Mouse (Mus musculus) layer of hippocampus, postnatal 10 days (tissue): ENCODE measurements at regions not wholly inside any gene's neighbourhood (a gene's known extent, or its start where the extent isn't known, plus 50 kb on each side); places are given as distances from the start of the nearest gene placed in this dataset.

Experiments
- DNase-seq, 2 experiments: peaks; one replicate each; pipeline ENCODE4 v3.0.0; 2021; ENCODE audit warnings: low spot score in 2 of 2

DNA sequence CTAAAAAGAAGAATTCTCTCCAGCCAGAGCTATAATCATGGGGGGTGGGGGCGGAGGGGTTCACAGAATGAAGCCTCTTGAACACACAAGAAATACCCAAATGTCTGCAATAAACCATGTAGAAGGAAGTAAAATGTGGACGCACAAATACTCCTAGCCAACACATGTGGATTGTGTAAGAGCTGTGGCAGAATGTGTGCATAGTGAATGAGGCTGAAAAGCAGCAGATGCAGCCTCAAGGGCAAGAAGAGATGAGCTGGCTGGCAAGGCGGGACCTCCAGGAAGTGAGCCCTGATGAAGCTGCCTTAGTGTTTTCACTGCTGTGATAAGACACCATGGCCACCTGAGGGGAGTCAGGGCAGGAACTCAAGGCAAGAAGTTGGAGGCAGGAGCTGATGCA lies 53.3 kb upstream of the Arhgap28 start:
- no peak for DNase-seq

DNA sequence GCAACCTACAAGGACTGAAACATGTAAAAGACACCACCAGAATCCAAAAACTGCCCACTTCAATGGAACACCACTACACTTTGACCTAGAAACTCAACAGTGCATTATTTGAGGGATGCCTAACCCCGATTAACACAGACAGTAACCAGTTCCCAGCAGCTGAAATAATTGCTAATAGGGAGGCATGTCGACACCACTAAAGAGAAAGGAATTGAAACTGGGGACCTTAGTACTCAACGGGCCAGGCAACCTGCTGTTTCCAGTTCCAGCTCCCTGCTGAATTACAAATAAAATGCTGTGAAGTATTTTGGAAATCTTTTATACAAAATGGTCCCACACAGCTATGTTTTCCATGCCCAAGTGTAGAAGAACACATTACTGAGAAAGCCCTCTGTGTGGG lies 56.5 kb upstream of the Arhgap28 start:
- no peak for DNase-seq

DNA sequence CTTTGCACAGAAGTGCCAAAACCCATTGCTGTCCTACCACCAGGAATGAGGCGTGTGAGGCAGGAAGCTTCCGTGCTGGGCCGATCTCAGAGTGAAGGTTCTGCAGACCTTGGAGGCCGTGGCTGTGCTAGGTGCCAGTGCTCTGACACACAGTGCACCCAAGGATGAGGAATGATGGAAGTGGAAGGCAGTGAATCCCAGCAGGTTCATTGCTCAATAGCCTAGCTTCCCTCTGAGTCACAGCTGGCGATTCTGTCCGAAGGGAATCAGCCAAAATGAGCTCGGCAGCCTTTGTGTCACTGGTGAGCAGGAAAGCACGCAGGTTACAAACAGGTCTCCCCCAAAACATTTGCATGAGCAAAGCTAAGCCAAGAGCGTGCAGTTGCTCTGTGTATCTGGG lies 61.8 kb upstream of the Arhgap28 start:
- no peak for DNase-seq

DNA sequence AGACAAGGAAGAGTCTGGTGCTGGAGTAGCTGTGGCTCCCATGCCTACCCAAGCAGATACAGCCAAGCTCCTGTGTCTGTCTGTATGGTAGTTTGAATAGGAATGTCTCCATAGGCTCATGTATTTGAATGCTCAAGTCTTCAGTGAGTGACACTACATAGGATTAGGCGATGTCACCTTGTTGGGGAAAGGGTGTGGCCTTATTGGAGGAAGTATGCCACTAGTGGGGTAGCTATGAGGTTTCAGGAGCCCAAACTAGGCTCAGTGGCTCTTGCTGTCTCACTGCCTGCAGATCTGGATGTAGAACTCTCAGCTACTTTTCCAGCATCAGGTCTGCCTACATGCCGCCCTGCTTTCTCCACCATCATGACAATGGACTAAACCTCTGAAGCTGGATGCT lies 62.3 kb upstream of the Arhgap28 start:
- no peak for DNase-seq

DNA sequence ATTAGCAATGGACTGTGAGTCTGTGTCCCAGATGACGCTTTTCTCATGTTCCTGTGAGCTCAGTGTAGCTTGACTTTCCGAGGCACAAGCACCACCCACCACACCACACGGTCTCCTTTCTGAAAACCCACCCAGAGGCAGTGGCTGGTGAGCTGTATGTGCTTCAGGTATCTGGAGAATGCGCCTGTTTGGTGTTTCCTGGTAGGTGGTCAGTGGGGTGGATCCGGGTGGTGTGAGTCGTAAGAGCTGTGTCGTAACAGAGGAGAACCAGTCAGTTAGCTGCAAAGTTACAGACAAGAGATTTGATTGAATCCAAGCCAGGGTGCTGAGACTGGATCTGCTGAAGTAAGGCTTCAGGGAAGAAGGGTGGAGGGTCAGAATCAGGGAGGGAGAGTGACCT lies 65.1 kb upstream of the Arhgap28 start:
- no peak for DNase-seq

DNA sequence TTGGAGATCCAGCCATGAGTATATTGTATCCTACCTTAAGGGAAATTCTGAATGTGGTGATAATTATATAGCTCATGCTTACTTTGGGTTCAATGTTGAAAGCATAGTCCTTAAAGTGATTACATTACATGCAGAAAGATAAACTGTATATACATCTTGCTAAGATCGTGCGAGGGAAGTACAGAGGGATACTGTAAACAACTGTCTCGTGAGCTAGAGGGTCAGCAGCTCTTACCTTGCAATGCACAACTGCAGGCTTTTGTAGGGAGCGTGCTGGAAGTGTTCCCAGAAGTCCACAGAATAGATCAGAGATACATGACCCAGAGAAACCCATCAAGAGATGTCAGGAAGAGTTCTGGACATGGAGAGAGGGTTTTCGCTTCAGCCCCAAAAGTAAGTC lies 65.6 kb upstream of the Arhgap28 start:
- no peak for DNase-seq

DNA sequence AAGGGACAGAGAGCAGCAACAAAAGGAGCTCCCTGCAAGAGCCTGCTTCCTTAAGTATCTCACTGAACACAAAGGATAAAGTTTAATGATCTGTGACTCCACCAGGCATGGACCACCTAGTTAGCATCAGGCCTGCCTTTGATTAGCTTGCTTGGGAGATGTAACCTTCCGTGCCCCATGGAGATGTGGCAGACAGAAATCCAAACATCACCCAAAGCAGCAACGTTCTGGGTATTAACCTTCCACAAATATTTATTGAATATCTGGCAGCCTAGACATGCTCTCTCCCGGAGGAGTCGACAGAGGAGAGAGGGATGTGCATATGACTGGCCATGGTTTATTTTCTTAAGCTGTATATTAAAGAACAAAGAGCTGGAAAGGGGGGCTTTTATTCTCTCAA lies 67.6 kb upstream of the Arhgap28 start:
- DNase-seq, result no peak

DNA sequence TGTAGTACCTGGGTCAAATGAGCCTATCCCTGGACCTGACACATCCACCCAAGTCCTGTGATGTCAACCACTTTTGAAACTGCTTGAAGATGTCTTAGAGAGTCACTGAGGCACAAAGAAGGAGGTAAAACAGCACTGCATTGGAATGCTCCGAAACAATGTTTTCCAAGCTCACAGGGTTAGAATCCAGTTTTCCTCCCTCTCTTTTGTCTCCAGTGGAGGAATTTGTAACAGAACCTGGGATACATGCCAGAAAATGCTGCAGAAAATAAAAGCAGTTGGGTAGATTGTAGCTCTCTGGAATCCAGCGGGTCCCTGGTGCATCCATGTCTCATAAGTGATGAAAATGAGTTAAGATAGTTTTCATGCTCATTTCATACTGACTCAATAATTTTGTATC lies 71.8 kb upstream of the Arhgap28 start:
- DNase-seq, result no peak

DNA sequence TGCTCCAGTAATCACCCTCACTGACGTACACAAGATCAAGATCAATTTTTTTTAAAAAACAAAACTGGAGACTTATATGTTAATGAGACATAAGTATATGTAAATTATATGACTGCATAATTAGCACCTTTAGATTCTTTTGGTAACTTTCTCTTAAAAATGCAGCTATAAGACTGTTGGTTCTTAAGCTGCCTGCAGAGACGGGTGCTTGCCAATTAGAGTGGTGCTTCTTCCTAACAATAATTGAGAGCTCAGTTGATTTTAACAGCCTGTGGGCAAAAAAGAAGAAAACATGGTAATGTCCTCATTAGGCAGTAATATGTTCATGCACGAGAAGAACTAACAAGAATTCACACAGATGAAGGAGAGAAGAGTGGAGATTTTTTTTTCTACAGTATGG lies 74.8 kb upstream of the Arhgap28 start:
- no peak for DNase-seq

DNA sequence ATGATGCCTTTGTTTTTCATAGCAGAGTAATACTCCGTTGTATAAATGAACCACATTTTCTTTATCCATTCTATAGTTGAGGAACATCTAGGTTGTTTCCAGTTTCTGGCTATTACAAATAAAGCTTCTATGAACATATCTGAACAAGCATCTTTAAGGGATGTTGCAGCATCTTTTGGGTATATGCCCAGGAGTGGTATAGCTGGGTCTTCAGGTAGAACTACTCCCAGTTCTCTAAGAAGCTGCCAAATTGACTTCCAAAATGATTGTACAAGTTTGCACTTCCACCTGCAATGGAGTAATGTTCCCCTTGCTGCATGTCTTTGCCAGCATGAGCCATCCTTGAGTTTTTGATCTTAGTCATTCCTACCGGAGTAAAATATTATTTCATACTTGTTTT lies 80.5 kb upstream of the Arhgap28 start:
- DNase-seq, result no peak

DNA sequence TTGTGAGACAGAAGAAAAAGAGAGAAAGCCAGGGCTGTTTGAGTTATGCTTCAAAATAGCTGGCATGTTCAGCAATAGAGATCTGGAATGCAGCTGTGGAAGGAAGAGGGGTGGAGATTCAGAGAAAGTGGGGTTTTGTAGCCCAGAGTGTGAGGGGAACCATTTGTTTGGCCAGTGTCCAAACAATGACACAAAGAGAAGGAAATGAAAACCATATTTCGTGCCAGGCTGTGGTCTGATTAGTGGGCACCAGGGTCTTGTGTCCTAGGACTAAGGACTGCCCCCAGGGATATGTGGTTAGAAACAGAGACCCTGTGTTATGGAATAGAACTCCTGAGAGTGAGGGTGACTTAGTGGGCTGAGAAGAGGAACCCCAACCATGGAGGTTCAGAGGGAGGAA lies 83.2 kb upstream of the Arhgap28 start:
- no peak for DNase-seq

DNA sequence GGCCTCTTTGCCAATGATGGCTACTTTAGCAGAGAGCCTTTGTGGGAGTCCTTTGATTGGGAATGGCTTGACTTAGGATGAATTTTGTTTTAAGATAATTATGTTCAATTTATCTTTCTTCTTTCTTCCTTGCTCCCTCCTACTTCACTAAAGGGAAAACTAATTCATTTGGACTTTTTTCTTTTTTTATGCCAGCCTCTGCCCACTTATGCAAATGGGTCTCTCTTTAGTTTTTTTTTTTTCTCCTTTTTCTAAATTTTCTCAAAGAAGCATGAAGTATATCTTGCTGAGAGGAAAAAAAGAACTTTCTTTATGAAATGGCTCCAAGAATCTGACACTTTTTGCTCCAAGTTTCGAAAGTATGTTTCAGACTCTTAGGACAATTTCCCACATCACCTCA lies 85.3 kb upstream of the Arhgap28 start:
- no peak for DNase-seq

DNA sequence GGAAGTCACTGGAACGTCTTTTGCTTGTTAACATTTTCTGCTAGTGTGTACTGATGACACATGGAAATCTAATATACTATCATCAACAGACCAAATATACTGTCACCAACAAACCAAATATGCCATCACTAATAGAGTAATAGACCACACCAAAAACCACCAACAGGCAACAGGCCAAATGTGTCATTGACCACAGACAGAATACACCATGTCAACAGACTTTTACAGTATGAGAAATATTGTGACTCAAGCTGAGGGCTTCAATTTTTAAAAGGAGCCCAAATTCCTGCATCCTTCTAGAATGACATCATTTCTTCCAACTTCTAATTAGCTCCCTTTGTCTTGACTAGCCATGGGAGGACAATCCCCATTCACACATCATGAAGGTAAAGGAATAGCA lies 85.9 kb upstream of the Arhgap28 start:
- DNase-seq, result no peak

DNA sequence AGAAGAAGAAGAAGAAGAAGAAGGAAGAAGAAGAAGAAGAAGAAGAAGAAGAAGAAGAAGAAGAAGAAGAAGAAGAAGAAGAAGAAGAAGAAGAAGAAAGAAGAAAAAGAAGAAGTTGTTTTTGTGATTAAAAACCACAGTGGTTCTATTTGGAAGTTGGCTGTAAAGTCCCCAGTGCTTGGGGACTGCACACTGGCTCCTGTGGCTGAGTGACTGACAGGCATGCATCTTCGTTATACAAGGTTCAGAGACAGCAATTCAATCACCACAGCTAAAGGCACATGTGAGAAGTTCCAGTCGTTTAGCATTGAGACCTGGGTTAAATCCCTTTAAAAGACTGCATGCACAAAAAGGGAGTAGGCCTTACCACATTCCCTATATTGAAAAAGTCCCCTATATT lies 93.1 kb upstream of the Arhgap28 start:
- no peak for DNase-seq

DNA sequence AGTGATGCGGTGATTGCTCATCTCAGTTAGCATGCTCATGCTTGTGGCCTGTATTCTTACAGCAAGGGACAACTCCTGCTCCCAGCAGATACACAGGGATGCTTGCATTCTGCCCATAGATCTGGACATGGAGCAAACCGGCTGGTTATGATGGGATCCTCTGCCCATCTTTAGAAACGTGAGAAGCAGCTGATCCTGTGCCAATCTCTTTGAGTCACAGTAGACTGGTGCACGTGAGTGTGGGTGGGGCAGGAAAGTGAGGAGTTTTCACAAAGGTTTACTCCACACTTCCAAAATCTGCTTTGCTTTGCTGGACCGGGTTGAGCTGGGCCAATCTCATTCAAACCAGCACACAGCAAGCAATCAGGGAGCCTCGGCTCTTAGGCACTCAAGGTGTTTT lies 93.5 kb upstream of the Arhgap28 start:
- no peak for DNase-seq

DNA sequence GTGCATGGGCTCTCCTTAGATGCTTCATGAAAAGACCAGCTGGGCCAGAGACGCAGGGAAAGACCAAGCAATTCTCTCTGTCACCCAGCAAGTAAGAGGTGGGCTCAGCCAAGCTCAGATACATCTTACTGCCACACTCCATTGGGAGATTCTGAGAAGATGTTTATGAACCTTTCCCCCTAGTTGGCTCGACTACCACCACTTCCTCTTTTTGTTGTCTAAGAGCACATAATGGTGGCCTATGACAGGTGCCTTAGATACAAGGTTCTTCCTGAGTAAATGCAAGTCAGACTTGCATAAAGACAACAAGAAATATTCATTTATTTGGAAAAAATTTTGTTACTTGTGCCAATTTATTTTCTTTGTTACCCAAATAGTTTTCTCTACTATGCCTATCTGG lies 96.2 kb upstream of the Arhgap28 start:
- DNase-seq, result no peak

DNA sequence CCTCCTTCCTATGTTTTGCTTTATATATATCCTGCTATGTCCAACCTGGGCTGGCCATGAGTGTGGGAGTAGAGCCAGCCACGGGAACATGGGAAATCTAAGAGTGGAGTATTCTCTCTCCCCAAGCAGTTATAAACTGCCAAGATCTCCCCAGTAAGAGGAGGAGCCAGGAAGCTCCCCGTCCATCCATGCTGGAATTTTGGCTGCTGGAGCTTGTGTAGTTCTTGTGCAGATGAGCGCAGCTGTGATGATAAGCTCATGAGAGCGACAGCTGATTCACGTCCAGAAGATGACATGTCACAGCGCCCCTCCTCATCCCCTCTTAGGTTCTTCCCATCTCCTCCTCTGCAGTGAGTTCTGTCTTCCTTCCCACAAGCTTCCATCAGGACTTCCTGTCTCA lies 99.4 kb upstream of the Arhgap28 start:
- DNase-seq, result no peak

DNA sequence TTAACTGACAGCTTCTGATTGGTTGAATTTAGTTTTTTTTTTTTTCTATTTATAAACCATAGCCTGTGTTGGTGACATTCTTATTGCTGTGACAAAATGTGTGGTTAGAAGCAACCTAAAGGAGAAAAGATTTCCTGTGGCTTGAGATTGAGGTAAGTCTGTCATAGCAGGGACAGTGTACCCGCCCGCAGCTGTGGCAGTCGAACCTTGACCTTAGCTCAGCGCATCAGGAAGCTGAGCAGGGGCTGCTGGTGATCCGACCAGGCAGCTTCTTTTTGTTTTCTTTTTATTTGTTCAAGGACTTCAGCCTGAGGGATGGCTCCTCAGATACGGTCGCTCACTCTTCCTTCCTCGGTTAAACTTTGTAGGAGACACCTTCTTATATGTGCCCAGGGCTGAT lies 102.4 kb upstream of the Arhgap28 start:
- no peak for DNase-seq

DNA sequence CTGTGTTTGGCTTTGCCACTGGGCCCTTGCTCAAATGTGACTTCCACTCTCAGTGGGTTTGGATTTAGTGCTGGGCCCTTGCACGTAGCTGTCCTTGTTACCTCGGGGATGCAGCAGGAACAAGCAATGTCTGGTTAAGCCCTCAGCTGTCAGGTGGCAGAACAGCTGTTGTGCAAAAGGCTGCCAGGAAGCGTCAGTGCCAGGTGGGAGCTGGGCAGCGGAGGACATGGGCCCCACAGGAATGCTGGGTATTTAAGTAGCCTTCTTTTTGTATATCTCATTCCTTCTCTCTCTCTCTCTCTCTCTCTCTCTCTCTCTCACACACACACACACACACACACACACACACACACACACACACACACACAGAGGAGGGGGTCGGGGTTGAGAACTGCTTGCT lies 104.0 kb upstream of the Arhgap28 start:
- no peak for DNase-seq

DNA sequence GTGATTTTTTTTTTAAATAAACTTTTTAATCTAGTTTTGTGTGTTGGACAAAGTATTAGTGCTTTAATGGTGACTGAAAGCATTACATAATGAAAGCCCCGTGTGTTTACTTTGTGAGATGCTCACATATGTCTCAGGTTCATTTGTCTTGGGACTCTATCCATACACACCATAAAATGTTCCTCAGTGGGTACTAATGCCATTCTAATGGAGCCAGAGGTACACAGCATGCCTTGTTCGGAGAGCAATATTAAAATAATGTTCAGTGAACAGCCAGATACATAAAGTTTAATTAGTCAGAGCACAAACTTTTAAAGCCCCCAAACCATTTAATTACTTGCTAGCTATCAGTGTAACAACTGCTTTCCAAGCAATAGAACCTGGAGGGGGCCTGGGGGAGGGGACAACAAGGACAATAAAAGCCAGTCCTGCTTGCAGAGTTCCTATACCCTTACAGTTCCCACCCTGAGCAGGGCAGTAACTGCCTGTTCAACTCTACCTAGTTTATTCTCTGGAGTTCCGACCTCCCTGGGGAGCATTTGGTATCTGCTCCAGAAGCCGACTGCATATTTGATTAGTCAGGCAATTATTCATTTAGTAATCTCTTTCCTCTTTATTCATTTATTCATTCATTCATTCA lies 108.0 kb upstream of the Arhgap28 start:
- DNase-seq, result no peak

DNA sequence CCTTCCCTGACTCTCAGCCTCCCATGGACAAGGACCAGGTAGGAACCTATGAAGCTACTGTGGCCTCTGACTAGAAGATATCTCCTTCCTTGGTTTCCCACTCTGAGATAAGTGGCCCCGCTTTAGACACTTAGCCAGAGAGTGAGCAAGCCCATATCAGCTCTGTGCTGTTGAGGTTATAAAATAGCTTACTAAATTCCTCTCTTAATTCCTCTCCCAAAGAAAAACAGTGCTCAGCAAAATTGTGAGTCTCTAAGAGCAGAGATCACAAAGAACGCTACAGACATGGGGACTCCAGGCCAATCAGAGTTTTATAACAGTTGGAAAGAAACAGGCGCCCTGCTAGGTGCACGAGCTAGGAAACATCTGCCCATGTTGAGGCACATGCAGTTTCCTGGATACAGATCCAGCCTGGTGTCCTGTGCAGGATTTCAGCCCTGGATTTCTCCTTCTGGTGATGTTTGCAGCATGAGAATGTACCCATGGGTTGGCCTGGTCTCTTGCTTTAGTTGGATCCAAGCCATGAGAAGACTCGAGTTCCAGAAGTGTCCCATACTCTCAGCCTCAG lies 108.9 kb upstream of the Arhgap28 start:
- DNase-seq, result no peak

DNA sequence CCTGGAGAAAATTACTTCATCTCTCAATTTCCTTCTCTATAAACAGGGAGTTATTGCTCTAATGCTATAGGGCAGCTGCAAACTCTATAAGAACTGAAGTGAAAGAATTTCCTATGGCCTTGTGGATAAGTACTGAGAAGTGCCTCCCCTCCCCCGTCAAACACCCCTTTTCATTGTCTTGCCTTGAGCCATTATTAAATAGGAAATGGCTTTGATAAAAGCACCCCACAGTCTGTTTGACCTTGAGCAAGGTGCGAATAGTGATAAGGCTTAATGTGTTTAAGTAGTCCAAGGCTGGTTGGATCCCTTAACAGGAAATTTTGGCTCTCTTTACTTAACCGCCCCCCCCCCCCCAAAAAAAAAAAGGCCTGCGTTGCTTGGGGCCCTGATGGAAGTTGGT lies 111.7 kb upstream of the Arhgap28 start:
- DNase-seq, result no peak

DNA sequence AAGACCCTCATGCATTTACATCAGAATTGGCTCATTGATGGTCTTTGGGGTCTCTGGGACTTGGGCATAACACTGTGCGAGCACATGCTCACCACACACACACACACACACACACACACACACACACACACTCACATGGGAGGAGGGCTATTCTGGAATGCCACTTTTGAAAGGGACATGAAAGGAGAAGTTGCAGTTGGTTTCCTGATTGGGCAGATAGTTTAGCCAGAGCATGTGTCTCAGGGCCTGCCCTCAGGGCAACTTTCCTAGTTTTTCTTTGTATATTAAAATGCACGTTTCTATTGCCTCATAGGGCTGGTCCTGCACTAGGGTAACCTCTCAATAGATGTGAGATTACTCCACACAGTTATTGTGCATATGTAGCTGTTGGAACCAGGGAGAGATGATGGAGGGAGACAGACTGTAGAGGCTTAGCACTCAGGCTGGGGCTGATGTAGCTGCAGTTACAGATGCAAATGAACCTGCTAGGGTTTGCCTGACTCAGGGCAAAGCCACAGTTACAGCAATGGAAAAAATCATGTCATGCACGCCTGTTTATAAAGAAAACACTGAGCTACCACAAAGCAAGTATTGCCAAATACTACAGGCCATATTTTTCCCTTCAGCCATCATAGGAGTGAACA lies 115.3 kb upstream of the Arhgap28 start:
- DNase-seq, result no peak
